Mouse (Mus musculus): ENCODE results near the gene Vmn1r135. TPM values are rescaled to one million over a fixed set of nuclear protein-coding genes. Genes with fewer than 3 reads are reported as not detected.
"Not testable (repeated sequence)": the region's sequence is repeated elsewhere in the genome, so short reads cannot be mapped to it uniquely, and the experiment has no call there.

Gene Vmn1r135
- not detected in 2 replicates for total RNA-seq (2014; fragmentation: Nextera tagmentation)
- total RNA-seq (2017), result 0.16 TPM in 1 of 2 replicates, not detected in the other
- polyA plus RNA-seq (2012), result not detected in 2 replicates

DNA sequence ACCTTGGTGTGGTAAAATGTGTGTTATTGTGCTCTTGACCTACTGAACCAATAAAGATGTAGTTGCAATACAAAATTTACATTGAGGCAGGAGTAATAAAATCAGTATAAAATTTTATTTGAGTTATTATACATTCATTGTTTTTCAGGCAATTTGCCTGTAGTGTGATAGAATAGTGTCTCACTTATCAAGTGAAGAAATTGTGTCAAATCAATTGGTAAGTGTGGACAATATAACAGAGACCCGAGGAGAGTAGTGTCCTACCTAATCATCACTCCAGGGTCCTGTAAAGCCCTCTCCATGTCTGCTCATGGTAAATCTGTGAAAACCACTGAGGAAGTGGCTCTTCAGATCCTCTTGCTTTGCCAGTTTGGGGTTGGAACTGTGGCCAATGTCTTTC, at the start of gene Vmn1r135:
Gene Vmn1r135 (plus strand): TSS at position 301 of the 400 bp plus-strand sequence.
- H3K9me3 ChIP-seq (replicated peaks); ATAC-seq (ENCODE audit: extremely low read depth, insufficient number of reproducible peaks, low FRiP score, poor library complexity, severe bottlenecking); H3K4me3 ChIP-seq (ENCODE audit: low read depth, low read length); DNase-seq (ENCODE audit: low spot score); H3K36me3 ChIP-seq (replicated peaks); H3K4me1 ChIP-seq (ENCODE audit: insufficient read depth, low read depth, low read length); H3K27me3 ChIP-seq (ENCODE audit: insufficient read depth, low read length): not testable (repeated sequence)

DNA sequence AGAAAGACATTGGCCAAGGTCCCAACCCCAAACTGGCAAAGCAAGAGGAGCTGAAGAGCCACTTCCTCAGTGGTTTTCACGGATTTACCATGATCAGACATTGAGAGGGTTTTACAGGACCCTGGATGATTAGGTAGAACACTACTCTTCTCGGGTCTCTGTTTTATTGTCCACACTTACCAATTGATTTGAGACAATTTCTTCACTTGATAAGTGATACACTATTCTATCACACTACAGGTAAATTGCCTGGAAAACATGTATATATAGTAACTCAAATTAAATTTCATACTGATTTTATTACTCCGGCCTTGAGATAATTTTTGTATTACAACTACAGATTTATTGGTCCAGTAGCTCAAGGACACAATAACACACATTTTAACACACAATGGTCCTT, 35.5 kb upstream of the Vmn1r135 start, which contains the start of gene Gm4177:
Gene Gm4177 (minus strand): TSS at position 101 of the 400 bp plus-strand sequence.
- H3K4me3 ChIP-seq (ENCODE audit: low read depth, low read length); H3K4me1 ChIP-seq (ENCODE audit: insufficient read depth, low read depth, low read length); H3K27me3 ChIP-seq (ENCODE audit: insufficient read depth, low read length); DNase-seq (ENCODE audit: low spot score); ATAC-seq (ENCODE audit: extremely low read depth, insufficient number of reproducible peaks, low FRiP score, poor library complexity, severe bottlenecking); H3K36me3 ChIP-seq (replicated peaks); H3K9me3 ChIP-seq (replicated peaks): not testable (repeated sequence)

- H3K4me3 ChIP-seq (ENCODE audit: low read depth, low read length); H3K27me3 ChIP-seq (ENCODE audit: insufficient read depth, low read length); H3K9me3 ChIP-seq (replicated peaks); DNase-seq (ENCODE audit: low spot score); H3K4me1 ChIP-seq (ENCODE audit: insufficient read depth, low read depth, low read length); H3K36me3 ChIP-seq (replicated peaks); ATAC-seq (ENCODE audit: extremely low read depth, insufficient number of reproducible peaks, low FRiP score, poor library complexity, severe bottlenecking): not testable (repeated sequence)
Observed at GRCm38 (mm10) chr7:21844167-21844566, 12.0 kb downstream of the Vmn1r135 start, which contains the start of gene Gm5725. Gene Gm5725 (minus strand): TSS chr7:21844267.

Other genes with a start within 250 kb of the Vmn1r135 start
- gene Vmn1r132, start 218.3 kb upstream of the Vmn1r135 start, total RNA-seq (2014; fragmentation: Nextera tagmentation), result not detected in 2 replicates
- not detected in 2 replicates for gene Vmn1r132, start 218.3 kb upstream of the Vmn1r135 start, total RNA-seq (2017)
- gene Vmn1r132, start 218.3 kb upstream of the Vmn1r135 start, polyA plus RNA-seq (2012), result not detected in 2 replicates
- not detected in 2 replicates for gene Gm4175, start 70.9 kb upstream of the Vmn1r135 start, total RNA-seq (2014; fragmentation: Nextera tagmentation)
- gene Gm4175, start 70.9 kb upstream of the Vmn1r135 start, total RNA-seq (2017), result not detected in 2 replicates
- not detected in 2 replicates for gene Gm4175, start 70.9 kb upstream of the Vmn1r135 start, polyA plus RNA-seq (2012)
- not detected in 2 replicates for gene Gm4177, start 35.6 kb upstream of the Vmn1r135 start, total RNA-seq (2014; fragmentation: Nextera tagmentation)
- gene Gm4177, start 35.6 kb upstream of the Vmn1r135 start, total RNA-seq (2017), result 0.17 TPM in 1 of 2 replicates, not detected in the other
- gene Gm4177, start 35.6 kb upstream of the Vmn1r135 start, polyA plus RNA-seq (2012), result not detected in 2 replicates
- not detected in 2 replicates for gene Gm5725, start 11.9 kb downstream of the Vmn1r135 start, total RNA-seq (2014; fragmentation: Nextera tagmentation)
- gene Gm5725, start 11.9 kb downstream of the Vmn1r135 start, total RNA-seq (2017), result not detected in 2 replicates
- gene Gm5725, start 11.9 kb downstream of the Vmn1r135 start, polyA plus RNA-seq (2012), result not detected in 2 replicates
- gene Gm5891, start 88.9 kb downstream of the Vmn1r135 start, total RNA-seq (2014; fragmentation: Nextera tagmentation), result not detected in 2 replicates
- gene Gm5891, start 88.9 kb downstream of the Vmn1r135 start, total RNA-seq (2017), result 0.12 and 0.16 TPM in 2 replicates
- gene Gm5891, start 88.9 kb downstream of the Vmn1r135 start, polyA plus RNA-seq (2012), result not detected in 2 replicates
- not detected in 2 replicates for gene Vmn1r137, start 162.2 kb downstream of the Vmn1r135 start, total RNA-seq (2014; fragmentation: Nextera tagmentation)
- gene Vmn1r137, start 162.2 kb downstream of the Vmn1r135 start, total RNA-seq (2017), result not detected in 2 replicates
- not detected in 2 replicates for gene Vmn1r137, start 162.2 kb downstream of the Vmn1r135 start, polyA plus RNA-seq (2012)
- gene Vmn1r138, start 196.5 kb downstream of the Vmn1r135 start, total RNA-seq (2014; fragmentation: Nextera tagmentation), result not detected in 2 replicates
- not detected in 2 replicates for gene Vmn1r138, start 196.5 kb downstream of the Vmn1r135 start, total RNA-seq (2017)
- gene Vmn1r138, start 196.5 kb downstream of the Vmn1r135 start, polyA plus RNA-seq (2012), result not detected in 2 replicates
- gene Gm6176, start 224.0 kb downstream of the Vmn1r135 start, total RNA-seq (2014; fragmentation: Nextera tagmentation), result not detected in 2 replicates
- gene Gm6176, start 224.0 kb downstream of the Vmn1r135 start, total RNA-seq (2017), result not detected in 2 replicates
- gene Gm6176, start 224.0 kb downstream of the Vmn1r135 start, polyA plus RNA-seq (2012), result not detected in 2 replicates
- not detected in 2 replicates for gene Vmn1r139, start 236.7 kb downstream of the Vmn1r135 start, total RNA-seq (2014; fragmentation: Nextera tagmentation)
- not detected in 2 replicates for gene Vmn1r139, start 236.7 kb downstream of the Vmn1r135 start, total RNA-seq (2017)
- not detected in 2 replicates for gene Vmn1r139, start 236.7 kb downstream of the Vmn1r135 start, polyA plus RNA-seq (2012)

Data from G1E (cell line).